Mouse (Mus musculus) forebrain, embryonic 15.5 days (tissue): ENCODE measurements around the gene Grap. TPM values are rescaled to one million over a fixed set of nuclear protein-coding genes. Genes with fewer than 3 reads are reported as not detected.

Experiments
- ATAC-seq: fragments of 200-750 bp; cut with Nextera tagmentation; replicated peaks from 2 replicates; pipeline ENCODE4 v1.8.0; 2017; ENCODE audit warnings: mild to moderate bottlenecking, moderate TSS enrichment, moderate library complexity
- H3K27ac ChIP-seq: fragments of 300-500 bp; sonication (generic); replicated peaks from 2 replicates; pipeline ENCODE4 v1.5.1; 2015; ENCODE audit warnings: mild to moderate bottlenecking, inconsistent platforms
- H3K27me3 ChIP-seq: fragments of 300-500 bp; sonication (generic); 2 replicates; pipeline ENCODE4 v1.6.1; 2015; ENCODE audit warnings: inconsistent platforms
- H3K36me3 ChIP-seq: fragments of 300-500 bp; sonication (generic); 2 replicates; pipeline ENCODE4 v1.6.1; 2015; ENCODE audit warnings: mild to moderate bottlenecking, inconsistent platforms
- H3K4me1 ChIP-seq: fragments of 300-500 bp; sonication (generic); 2 replicates; pipeline ENCODE4 v1.6.1; 2015; ENCODE audit warnings: inconsistent platforms
- H3K4me2 ChIP-seq: fragments of 300-500 bp; sonication (generic); replicated peaks from 2 replicates; pipeline ENCODE4 v1.6.1; 2015; ENCODE audit warnings: mild to moderate bottlenecking, inconsistent platforms
- H3K4me3 ChIP-seq: fragments of 300-500 bp; sonication (generic); 2 replicates; pipeline ENCODE4 v1.5.1; 2015; ENCODE audit warnings: mild to moderate bottlenecking, inconsistent platforms
- H3K9ac ChIP-seq: fragments of 300-500 bp; sonication (generic); replicated peaks from 2 replicates; pipeline ENCODE4 v1.6.1; 2015; ENCODE audit warnings: mild to moderate bottlenecking, inconsistent platforms
- H3K9me3 ChIP-seq: fragments of 300-500 bp; sonication (generic); 2 replicates; pipeline ENCODE4 v1.6.1; 2016; ENCODE audit warnings: inconsistent platforms
- WGBS: fragments of 180-500 bp; shearing (Covaris S2); methylation state at CpG from one replicate; pipeline ENCODE4 v1.1.7; 2015; ENCODE audit warnings: mixed read lengths; 5-methylcytosine and 5-hydroxymethylcytosine counted together
- polyA plus RNA-seq: library from polyadenylated mRNA; unstranded; fragments of >200 nt; fragmentation: Nextera tagmentation; extraction: Ambion mirVana; gene quantifications from 2 replicates; pipeline ENCODE4 v1.2.1, GENCODE M21; 2015

Grap gene
- polyA plus RNA-seq, 1 experiment from 2014 or later, result 9.1 TPM

DNA sequence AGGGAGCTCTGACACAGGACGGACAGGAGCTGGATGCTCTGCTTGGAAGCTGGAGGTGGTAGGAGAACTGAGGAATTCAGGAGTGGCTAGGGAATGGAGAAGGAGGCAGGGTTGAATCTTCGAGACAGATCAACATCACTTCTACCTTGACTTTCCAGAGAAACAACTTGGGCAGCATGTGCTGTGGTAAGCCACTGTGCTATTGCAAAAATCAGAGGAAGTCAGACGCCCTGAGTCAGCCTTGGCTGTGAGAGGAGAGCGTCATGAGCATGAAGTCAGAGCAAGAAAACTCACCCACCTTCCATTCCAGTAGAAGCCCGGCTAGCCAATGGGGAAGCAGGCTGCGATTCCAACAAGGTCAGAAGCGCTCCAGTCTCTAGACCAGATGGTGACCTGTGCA is 11.0 kb upstream of the Grap start:
- no peaks in the 10 kb centered on the region for H3K9me3 ChIP-seq
- 88% methylated on average over 7 of the region's 7 CpGs for whole genome bisulfite sequencing

DNA sequence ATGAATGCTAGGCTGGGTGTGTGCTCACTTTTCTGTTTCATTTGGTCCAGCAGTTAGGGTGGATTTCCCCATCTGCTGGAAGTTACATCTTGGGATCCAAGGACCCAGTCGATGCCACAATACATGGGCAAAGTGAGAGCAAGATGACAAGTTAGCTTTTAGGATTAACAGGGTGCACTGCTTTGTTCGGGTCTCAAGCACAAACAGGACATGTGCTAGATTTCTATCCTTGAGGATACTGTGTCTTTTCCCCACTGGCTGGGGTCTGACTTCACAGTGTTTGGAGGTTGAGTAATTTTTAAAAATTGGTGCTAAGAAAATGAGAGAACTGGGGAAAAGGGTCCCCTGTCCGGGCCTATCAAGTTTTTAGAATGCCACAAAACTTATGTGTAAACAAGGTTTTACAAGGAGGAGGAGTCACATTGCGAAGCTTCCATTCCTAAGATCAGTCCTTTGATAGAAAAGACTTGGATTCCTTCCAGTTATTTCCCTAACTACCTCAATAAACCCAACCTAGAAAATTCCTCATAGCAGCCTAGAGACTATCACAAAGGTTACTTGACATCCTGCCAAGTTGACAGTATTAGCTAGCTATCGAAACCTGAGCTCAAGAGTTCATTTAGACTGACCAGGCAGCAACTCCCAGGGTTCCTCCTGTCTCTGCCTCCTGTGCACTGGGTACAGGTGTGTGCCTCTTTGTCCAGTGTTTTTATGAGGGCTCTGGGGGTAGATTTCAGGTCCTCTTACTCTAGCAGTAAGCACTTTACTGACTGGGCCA is 9.7 kb upstream of the Grap start:
- Histone ChIP-seq H3K4me3 (no peak overlapping the region), H3K4me2 (no peak overlapping the region), H3K27me3 (no peaks in the 10 kb centered on the region), H3K36me3 (no peaks in the 10 kb centered on the region), H3K4me1 (no peaks in the 10 kb centered on the region), H3K9ac (no peak overlapping the region), H3K27ac (no peak overlapping the region), H3K9me3 (no peaks in the 10 kb centered on the region)
- no peak for ATAC-seq
- WGBS, result 75% methylated on average over 5 of the region's 5 CpGs

More for the DNA sequence above, 11.0 kb upstream of the Grap start:
- Histone ChIP-seq H3K27ac (no peak overlapping the region), H3K27me3 (no peaks in the 10 kb centered on the region), H3K4me3 (no peak overlapping the region), H3K4me2 (no peak overlapping the region), H3K9ac (no peak overlapping the region), H3K36me3 (no peaks in the 10 kb centered on the region), H3K4me1 (no peaks in the 10 kb centered on the region)
- ATAC-seq, result no peak

DNA sequence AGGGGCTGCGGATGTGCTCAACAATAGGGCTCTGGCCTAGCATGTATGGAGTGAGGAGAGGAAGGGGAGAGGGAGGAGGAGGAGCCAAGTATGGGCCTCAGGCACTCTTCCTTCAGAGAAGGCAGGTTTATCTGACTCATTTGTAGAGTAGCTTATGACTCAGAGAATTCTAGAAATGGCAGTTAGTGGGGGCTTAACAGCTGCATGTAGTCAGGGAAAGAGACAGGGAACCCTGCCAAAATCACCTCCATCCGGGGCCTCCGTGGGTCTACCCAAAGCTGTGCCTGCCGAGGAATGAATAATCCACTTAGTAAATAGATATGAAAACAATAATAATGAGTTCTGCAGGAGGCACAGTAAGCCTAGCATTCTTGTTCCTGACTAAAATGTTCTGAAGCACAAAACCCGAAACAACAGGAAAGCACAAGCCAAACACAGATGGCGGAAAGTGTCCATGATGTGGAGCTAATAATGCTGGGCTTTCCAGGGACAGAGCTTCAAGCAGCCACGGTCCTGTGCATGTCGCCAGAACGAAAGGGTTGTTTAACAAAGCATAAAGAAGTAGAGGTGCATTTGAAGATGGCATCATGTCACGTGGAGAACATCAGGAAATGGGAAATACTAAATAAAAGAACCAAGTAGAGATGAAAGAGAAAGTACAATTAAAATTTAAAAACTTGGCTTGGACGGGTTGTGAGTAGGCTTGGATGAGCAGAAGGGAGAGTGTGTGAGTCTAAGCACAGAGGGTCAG is 8.3 kb upstream of the Grap start:
- H3K36me3 ChIP-seq, result no peaks in the 10 kb centered on the region
- H3K27me3 ChIP-seq, result no peaks in the 10 kb centered on the region
- no peak for ATAC-seq
- WGBS, result 61% methylated on average over 11 of the region's 11 CpGs
- no peak overlapping the region for H3K9ac ChIP-seq
- H3K4me1 ChIP-seq, result no peaks in the 10 kb centered on the region
- H3K27ac ChIP-seq, result no peak overlapping the region
- H3K9me3 ChIP-seq, result no peaks in the 10 kb centered on the region
- no peak overlapping the region for H3K4me2 ChIP-seq
- H3K4me3 ChIP-seq, result no peak overlapping the region

DNA sequence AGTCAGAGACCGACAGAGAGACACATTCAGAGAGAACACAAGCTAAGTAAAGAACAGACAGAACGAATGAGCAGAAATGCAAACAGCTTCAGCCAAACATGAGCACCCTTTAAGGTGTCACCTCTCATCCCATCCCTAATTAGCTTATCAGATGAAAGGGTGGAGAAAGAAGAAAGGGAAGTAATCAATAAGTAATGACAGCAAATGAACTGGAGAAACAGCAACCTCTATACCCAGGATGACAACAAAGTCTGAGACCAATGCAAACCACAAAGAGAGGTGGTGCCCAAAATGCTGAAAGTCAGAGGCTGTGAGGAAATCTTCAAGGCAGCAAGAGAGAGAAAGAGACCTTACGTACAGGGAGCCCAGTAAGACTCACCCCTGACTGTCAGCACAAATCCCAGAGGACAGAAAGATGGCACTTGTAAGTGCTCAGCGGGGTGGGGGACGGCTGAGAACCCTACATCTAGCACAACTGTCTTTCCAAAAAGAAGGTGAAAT is 7.7 kb upstream of the Grap start:
- H3K9ac ChIP-seq, result no peak overlapping the region
- no peak overlapping the region for H3K27ac ChIP-seq
- ATAC-seq, result no peak
- H3K36me3 ChIP-seq, result no peaks in the 10 kb centered on the region
- H3K4me2 ChIP-seq, result no peak overlapping the region
- H3K4me3 ChIP-seq, result no peak overlapping the region
- H3K27me3 ChIP-seq, result no peaks in the 10 kb centered on the region
- WGBS, result 79% methylated on average over 5 of the region's 5 CpGs
- H3K9me3 ChIP-seq, result no peaks in the 10 kb centered on the region
- H3K4me1 ChIP-seq, result no peaks in the 10 kb centered on the region

DNA sequence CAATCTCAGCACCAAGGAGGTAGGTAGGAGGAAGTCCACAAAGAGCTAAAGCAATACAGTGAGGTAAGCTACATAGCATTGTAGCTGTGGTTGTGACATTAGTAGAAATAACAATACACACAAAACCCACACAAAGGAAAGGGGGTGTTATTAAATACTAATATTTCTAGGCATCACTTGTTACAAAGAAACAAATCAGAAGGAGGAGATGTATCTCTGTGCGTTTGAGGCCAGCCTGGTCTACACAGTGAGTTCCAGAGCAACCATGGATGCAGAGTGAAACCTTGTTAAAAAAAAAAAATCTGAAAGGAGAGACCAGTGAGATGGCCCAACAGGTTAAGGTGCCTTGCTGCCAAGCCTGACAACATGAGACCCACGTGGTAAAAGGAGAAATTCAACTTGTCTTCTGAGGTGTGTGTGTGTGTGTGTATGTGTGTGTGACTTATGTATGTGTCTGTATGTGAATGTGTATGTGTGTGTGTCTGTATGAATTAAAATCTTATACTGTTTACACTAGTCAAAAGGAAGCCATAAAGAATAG is 6.5 kb upstream of the Grap start:
- WGBS, result 59% methylated on average over 2 of the region's 2 CpGs
- Histone ChIP-seq H3K36me3 (no peaks in the 10 kb centered on the region), H3K27ac (no peak overlapping the region), H3K4me2 (no peak overlapping the region), H3K9ac (no peak overlapping the region), H3K4me1 (no peaks in the 10 kb centered on the region), H3K4me3 (no peak overlapping the region), H3K27me3 (no peaks in the 10 kb centered on the region), H3K9me3 (no peaks in the 10 kb centered on the region)
- ATAC-seq, result no peak

DNA sequence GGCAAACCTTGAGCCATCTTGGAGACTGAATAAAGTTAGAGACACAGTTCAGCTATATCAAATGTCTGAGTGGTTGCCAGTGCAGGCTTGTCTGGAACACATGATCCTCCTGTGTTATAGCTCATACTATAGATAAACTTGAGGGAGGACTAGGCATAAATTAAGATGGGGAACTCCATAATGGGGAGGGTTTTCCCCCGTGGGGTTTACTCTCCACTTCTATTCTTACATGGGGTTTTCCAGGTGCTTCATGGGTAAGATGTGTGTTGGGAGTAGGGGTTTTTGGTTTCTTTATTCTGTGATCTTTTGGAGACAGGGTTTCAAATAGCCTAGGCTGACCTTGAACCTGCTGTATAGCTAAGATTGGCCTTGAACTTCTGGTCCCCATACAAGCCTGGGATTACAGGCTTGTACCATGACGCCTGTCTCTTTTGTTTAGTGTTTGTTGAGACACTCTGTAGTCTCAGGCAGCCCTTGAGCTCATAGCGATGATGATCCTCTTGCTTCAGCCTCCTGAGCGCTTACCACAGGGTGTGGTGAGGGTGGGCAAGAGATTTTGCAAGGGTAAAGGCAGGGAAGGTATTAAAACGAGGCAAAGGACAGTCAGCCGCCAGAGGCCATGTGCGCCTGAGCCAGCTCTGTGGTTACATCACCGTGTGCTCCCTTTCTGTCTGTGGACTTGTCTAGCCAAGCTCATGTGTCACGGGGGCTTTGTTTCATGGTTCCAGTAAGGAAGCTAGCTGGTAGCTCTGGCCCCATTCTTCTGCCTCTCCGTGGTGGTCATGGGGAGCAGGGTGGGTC is 5.8 kb upstream of the Grap start:
- ATAC-seq, result no peak
- Histone ChIP-seq H3K9ac (no peak overlapping the region), H3K27me3 (no peaks in the 10 kb centered on the region), H3K4me3 (no peak overlapping the region), H3K4me1 (no peaks in the 10 kb centered on the region), H3K36me3 (no peaks in the 10 kb centered on the region), H3K27ac (no peak overlapping the region), H3K4me2 (no peak overlapping the region), H3K9me3 (no peaks in the 10 kb centered on the region)
- WGBS, result 71% methylated on average over 10 of the region's 10 CpGs

DNA sequence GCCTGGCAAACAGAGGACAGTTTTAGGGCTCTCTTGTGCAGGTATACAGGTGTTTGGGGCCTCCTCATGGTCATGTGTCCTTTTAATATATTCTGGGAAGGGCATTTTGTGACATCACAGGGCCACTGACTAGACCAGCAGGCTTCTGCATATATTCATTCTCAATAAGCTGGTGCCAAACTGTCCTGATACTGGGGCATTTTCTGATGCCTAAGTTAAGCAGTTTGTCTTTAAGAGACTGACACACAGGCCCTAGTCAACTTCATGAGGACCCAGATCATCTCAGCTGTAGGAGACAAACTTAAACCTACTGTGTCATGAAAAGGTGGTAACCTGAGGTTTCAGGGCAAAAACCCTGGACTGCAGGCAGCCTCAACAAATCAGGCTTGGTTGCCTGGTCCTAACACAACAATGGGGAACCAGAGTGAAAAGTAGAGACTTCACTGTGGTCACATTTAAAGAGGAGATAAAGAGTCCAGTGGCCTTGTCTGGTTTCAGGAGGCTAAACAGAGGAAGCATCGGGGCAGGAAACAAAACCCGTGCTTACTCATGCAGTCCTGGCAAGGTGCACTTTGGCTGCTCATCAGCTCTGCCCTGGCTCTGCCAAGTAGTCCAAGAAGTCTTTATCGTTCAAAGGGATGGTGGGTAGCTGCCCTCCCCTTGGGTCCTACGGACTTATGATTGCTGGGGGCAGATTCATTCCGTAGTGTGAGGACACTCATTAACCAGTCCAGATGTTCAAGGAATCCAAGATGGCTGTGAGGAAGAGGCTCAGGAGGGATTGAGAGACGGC is 4.9 kb upstream of the Grap start:
- Histone ChIP-seq H3K36me3 (no peaks in the 10 kb centered on the region), H3K9ac (no peak overlapping the region), H3K4me1 (no peaks in the 10 kb centered on the region), H3K27me3 (no peaks in the 10 kb centered on the region), H3K9me3 (no peaks in the 10 kb centered on the region), H3K27ac (no peak overlapping the region), H3K4me2 (no peak overlapping the region), H3K4me3 (no peak overlapping the region)
- no peak for ATAC-seq
- 72% methylated on average over 6 of the region's 6 CpGs for WGBS

DNA sequence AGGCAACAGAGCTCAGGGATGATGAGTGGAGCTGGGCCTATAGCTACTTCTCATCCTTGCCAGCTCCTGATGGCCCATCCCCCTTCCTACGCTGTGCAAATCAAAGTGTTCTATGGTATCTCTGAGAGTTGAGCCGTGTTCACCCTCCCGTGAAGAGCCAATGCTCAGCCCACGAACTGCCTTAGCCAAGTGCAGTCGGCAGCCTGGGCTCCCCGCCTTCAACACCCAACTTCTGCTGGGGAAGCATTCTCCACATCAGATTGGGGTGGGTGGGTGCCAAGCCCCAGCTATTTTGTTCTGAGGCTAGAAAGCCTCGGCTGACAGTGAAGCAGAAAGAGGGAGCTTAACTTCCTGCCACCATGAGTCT is 4.3 kb upstream of the Grap start:
- Histone ChIP-seq H3K27ac (no peak overlapping the region), H3K36me3 (no peaks in the 10 kb centered on the region), H3K4me2 (no peak overlapping the region), H3K4me3 (no peak overlapping the region), H3K9me3 (no peaks in the 10 kb centered on the region), H3K4me1 (no peaks in the 10 kb centered on the region), H3K9ac (no peak overlapping the region), H3K27me3 (no peaks in the 10 kb centered on the region)
- 79% methylated on average over 7 of the region's 7 CpGs for WGBS
- ATAC-seq, result no peak

DNA sequence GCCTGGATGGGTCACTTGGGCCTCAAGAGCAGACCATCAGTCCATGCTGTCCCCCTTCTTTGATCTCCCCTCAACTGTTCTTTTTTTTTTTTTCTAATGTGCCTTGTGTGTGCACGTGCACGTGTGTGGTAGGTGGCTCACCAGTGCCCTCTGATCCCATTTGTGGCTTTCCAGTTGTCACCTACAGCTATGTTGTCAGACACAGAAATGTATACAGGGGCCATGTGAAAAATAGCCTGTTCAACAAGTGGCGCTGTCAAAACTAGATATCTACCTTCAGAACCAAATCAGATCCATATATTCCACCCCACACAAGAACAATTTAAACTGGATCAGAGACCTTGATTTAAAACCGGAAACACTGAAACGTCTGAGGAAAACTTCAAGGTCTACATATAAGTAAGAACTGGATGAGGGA is 3.9 kb upstream of the Grap start:
- Histone ChIP-seq H3K4me3 (no peak overlapping the region), H3K9me3 (no peaks in the 10 kb centered on the region), H3K4me1 (no peaks in the 10 kb centered on the region), H3K36me3 (no peaks in the 10 kb centered on the region), H3K27me3 (no peaks in the 10 kb centered on the region), H3K9ac (no peak overlapping the region), H3K4me2 (no peak overlapping the region), H3K27ac (no peak overlapping the region)
- 95% methylated on average over 5 of the region's 5 CpGs for WGBS
- ATAC-seq, result no peak

DNA sequence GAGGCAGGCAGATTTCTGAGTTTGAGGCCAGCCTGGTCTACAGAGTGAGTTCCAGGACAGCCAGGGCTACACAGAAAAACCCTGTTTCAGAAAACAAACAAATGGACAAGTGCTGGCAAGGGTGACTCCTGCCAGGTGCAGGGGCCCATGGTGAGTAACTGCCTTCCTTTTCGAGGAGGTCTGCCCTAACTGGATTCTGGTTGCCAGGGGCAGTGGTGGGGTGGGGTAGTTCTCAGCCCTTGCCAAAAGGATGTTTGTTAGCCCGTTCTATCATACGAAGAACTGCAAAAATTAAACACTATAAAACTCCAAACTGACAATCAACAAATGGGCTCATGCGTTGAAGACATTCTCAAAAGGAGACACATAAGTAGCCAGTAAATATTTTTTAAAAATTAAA is 3.4 kb upstream of the Grap start:
- no peak overlapping the region for H3K27ac ChIP-seq
- no peak overlapping the region for H3K4me2 ChIP-seq
- H3K27me3 ChIP-seq, result no peaks in the 10 kb centered on the region
- H3K36me3 ChIP-seq, result no peaks in the 10 kb centered on the region
- ATAC-seq, result no peak
- no peak overlapping the region for H3K4me3 ChIP-seq
- no peak overlapping the region for H3K9ac ChIP-seq
- H3K4me1 ChIP-seq, result no peaks in the 10 kb centered on the region
- WGBS, result 87% methylated on average over 4 of the region's 4 CpGs
- no peaks in the 10 kb centered on the region for H3K9me3 ChIP-seq

DNA sequence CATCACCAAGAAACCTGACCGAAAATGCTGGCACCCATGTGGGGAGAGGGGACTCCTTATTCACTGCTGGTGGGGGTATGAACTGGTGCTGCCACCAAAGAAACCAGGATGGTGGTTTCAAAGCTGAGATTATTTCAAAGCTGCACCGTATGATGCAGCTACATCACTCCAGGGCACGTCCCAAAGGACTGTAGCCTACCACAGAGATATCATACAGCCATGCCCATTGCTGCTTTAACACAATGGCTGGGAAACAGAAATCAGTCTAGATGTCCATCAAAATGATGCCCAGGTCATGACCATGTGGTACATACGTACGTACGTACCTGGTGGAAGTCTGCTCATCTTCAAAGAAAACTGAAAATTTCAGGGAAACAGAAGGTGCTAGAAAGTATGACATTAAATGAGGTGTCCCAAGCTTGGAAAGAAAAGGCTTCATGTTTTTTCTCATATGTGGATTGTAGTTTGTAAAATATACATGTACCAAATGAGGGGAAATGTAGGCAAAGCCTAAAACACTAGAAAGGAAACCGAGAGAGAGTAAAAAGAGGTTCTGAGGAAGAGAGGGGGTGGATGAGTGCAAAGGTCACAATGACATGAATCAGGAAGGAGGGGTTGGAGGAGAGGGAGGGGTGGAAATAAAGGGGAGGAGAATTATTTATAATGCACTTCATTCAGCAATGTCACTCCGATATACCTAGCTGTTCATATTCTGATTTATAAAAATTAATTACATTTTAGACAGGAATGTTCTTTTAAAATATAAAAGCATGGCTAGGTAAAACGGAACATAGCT is 2.4 kb upstream of the Grap start:
- Histone ChIP-seq H3K4me1 (no peaks in the 10 kb centered on the region), H3K36me3 (no peaks in the 10 kb centered on the region), H3K9ac (no peak overlapping the region), H3K27ac (no peak overlapping the region), H3K4me2 (no peak overlapping the region), H3K4me3 (no peak overlapping the region), H3K9me3 (no peaks in the 10 kb centered on the region), H3K27me3 (no peaks in the 10 kb centered on the region)
- WGBS, result 85% methylated on average over 9 of the region's 9 CpGs
- ATAC-seq, result no peak
